Mouse (Mus musculus): ENCODE results near the gene Mov10l1. TPM values are rescaled to one million over a fixed set of nuclear protein-coding genes. Genes with fewer than 3 reads are reported as not detected.
A peak's percentile ranks its signal among the peaks of the same experiment; 100 is the strongest.

Gene Mov10l1
- polyA plus RNA-seq, 1 experiment from 2014 or later: not detected

GRCm38 (mm10) chr15:89058736-89059135 is 76.0 kb downstream of the Mov10l1 start:
- Histone ChIP-seq H3K27me3 (replicated peaks; ENCODE audit: control insufficient read depth, insufficient read depth, low read length) (no peaks in the 10 kb centered on the region), H3K4me1 (replicated peaks; ENCODE audit: control insufficient read depth, insufficient read depth, low read length) (peaks cover 15% of the 10 kb centered on the region), H3K27ac (ENCODE audit: low read length) (no peak overlapping the region), H3K9me3 (ENCODE audit: control insufficient read depth, low read length) (no peaks in the 10 kb centered on the region), H3K9ac (replicated peaks; ENCODE audit: low read depth, low read length) (peak overlapping the region; percentile 82; the same call in 1 of the 2 replicates), H3K36me3 (ENCODE audit: control insufficient read depth, insufficient read depth) (no peaks in the 10 kb centered on the region), H3K4me3 (replicated peaks; ENCODE audit: low read length) (peak overlapping the region; percentile 69), H3K4me2 (ENCODE audit: low read length) (peak overlapping the region; percentile 94)
- no peak for ATAC-seq
- 27% methylated on average over 6 of the region's 6 CpGs for WGBS

GRCm38 (mm10) chr15:89059161-89059931 is 76.6 kb downstream of the Mov10l1 start, which contains the start of gene Panx2:
Gene Panx2, plus strand, starts transcription at chr15:89059734.
- Histone ChIP-seq H3K4me2 (ENCODE audit: low read length) (peak within 1 kb of the TSS; percentile 94), H3K9ac (replicated peaks; ENCODE audit: low read depth, low read length) (peak within 1 kb of the TSS; percentile 82), H3K4me3 (replicated peaks; ENCODE audit: low read length) (peak within 1 kb of the TSS; percentile 69), H3K4me1 (replicated peaks; ENCODE audit: control insufficient read depth, insufficient read depth, low read length) (peaks cover 15% of the 10 kb centered on the region), H3K27me3 (replicated peaks; ENCODE audit: control insufficient read depth, insufficient read depth, low read length) (no peaks in the 10 kb centered on the region), H3K9me3 (ENCODE audit: control insufficient read depth, low read length) (no peaks in the 10 kb centered on the region), H3K36me3 (ENCODE audit: control insufficient read depth, insufficient read depth) (no peaks in the 10 kb centered on the region), H3K27ac (ENCODE audit: low read length) (peak within 1 kb of the TSS; percentile 37; the same call in 1 of the 2 replicates)
- under 1% methylated on average over 38 of the region's 57 CpGs for WGBS
- peak; percentile 34 for ATAC-seq

- H3K27ac ChIP-seq (ENCODE audit: low read length): peak overlapping the region; percentile 37; the same call in 1 of the 2 replicates
- no peaks in the 10 kb centered on the region for H3K36me3 ChIP-seq (ENCODE audit: control insufficient read depth, insufficient read depth)
- ATAC-seq: peak; percentile 36
- peak overlapping the region; percentile 82 for H3K9ac ChIP-seq (replicated peaks; ENCODE audit: low read depth, low read length)
- peak overlapping the region; percentile 94 for H3K4me2 ChIP-seq (ENCODE audit: low read length)
- H3K4me1 ChIP-seq (replicated peaks; ENCODE audit: control insufficient read depth, insufficient read depth, low read length): peaks cover 15% of the 10 kb centered on the region
- WGBS: 1% methylated on average over 40 of the region's 48 CpGs
- no peaks in the 10 kb centered on the region for H3K27me3 ChIP-seq (replicated peaks; ENCODE audit: control insufficient read depth, insufficient read depth, low read length)
- H3K4me3 ChIP-seq (replicated peaks; ENCODE audit: low read length): peak overlapping the region; percentile 69
- no peaks in the 10 kb centered on the region for H3K9me3 ChIP-seq (ENCODE audit: control insufficient read depth, low read length)
Measured at GRCm38 (mm10) chr15:89060032-89060681, 77.4 kb downstream of the Mov10l1 start.

- no peaks in the 10 kb centered on the region for H3K9me3 ChIP-seq (ENCODE audit: control insufficient read depth, low read length)
- H3K4me3 ChIP-seq (replicated peaks; ENCODE audit: low read length): peak overlapping the region; percentile 69
- H3K4me2 ChIP-seq (ENCODE audit: low read length): peak overlapping the region; percentile 94
- H3K4me1 ChIP-seq (replicated peaks; ENCODE audit: control insufficient read depth, insufficient read depth, low read length): peaks cover 15% of the 10 kb centered on the region
- H3K36me3 ChIP-seq (ENCODE audit: control insufficient read depth, insufficient read depth): no peaks in the 10 kb centered on the region
- 92% methylated on average over 12 of the region's 12 CpGs for WGBS
- 0 out of 2 replicates have a peak overlapping the region, but pooled peaks have one; percentile 0 for H3K9ac ChIP-seq (replicated peaks; ENCODE audit: low read depth, low read length)
- no peak overlapping the region for H3K27ac ChIP-seq (ENCODE audit: low read length)
- ATAC-seq: peak; percentile 19; the same call in 1 of the 2 replicates
- no peaks in the 10 kb centered on the region for H3K27me3 ChIP-seq (replicated peaks; ENCODE audit: control insufficient read depth, insufficient read depth, low read length)
Measured at GRCm38 (mm10) chr15:89060811-89061460, 78.2 kb downstream of the Mov10l1 start.

GRCm38 (mm10) chr15:89061761-89062517 is 79.2 kb downstream of the Mov10l1 start:
- 87% methylated on average over 6 of the region's 6 CpGs for WGBS
- Histone ChIP-seq H3K9me3 (ENCODE audit: control insufficient read depth, low read length) (no peaks in the 10 kb centered on the region), H3K4me3 (replicated peaks; ENCODE audit: low read length) (no peak overlapping the region), H3K4me1 (replicated peaks; ENCODE audit: control insufficient read depth, insufficient read depth, low read length) (peaks cover 15% of the 10 kb centered on the region), H3K4me2 (ENCODE audit: low read length) (no peak overlapping the region), H3K27ac (ENCODE audit: low read length) (no peak overlapping the region), H3K27me3 (replicated peaks; ENCODE audit: control insufficient read depth, insufficient read depth, low read length) (no peaks in the 10 kb centered on the region), H3K9ac (replicated peaks; ENCODE audit: low read depth, low read length) (no peak overlapping the region), H3K36me3 (ENCODE audit: control insufficient read depth, insufficient read depth) (no peaks in the 10 kb centered on the region)
- ATAC-seq: no peak

GRCm38 (mm10) chr15:89062518-89062910 is 79.8 kb downstream of the Mov10l1 start:
- H3K27me3 ChIP-seq (replicated peaks; ENCODE audit: control insufficient read depth, insufficient read depth, low read length): no peaks in the 10 kb centered on the region
- WGBS: 93% methylated on average over 5 of the region's 5 CpGs
- ATAC-seq: no peak

GRCm38 (mm10) chr15:89063001-89063400 is 80.3 kb downstream of the Mov10l1 start:
- no peak overlapping the region for H3K4me2 ChIP-seq (ENCODE audit: low read length)
- ATAC-seq: no peak
- no peaks in the 10 kb centered on the region for H3K9me3 ChIP-seq (ENCODE audit: control insufficient read depth, low read length)
- H3K27me3 ChIP-seq (replicated peaks; ENCODE audit: control insufficient read depth, insufficient read depth, low read length): 0 out of 2 replicates have a peak, but pooled peaks cover 1% of the 10 kb centered on the region
- H3K4me1 ChIP-seq (replicated peaks; ENCODE audit: control insufficient read depth, insufficient read depth, low read length): peaks cover 15% of the 10 kb centered on the region
- no peak overlapping the region for H3K4me3 ChIP-seq (replicated peaks; ENCODE audit: low read length)
- H3K27ac ChIP-seq (ENCODE audit: low read length): no peak overlapping the region
- no peak overlapping the region for H3K9ac ChIP-seq (replicated peaks; ENCODE audit: low read depth, low read length)
- H3K36me3 ChIP-seq (ENCODE audit: control insufficient read depth, insufficient read depth): no peaks in the 10 kb centered on the region
- WGBS: 90% methylated on average over 7 of the region's 7 CpGs

More at GRCm38 (mm10) chr15:89062518-89062910, 79.8 kb downstream of the Mov10l1 start:
- Histone ChIP-seq H3K4me3 (replicated peaks; ENCODE audit: low read length) (no peak overlapping the region), H3K4me2 (ENCODE audit: low read length) (no peak overlapping the region), H3K27ac (ENCODE audit: low read length) (no peak overlapping the region), H3K9me3 (ENCODE audit: control insufficient read depth, low read length) (no peaks in the 10 kb centered on the region), H3K4me1 (replicated peaks; ENCODE audit: control insufficient read depth, insufficient read depth, low read length) (peaks cover 15% of the 10 kb centered on the region), H3K9ac (replicated peaks; ENCODE audit: low read depth, low read length) (no peak overlapping the region), H3K36me3 (ENCODE audit: control insufficient read depth, insufficient read depth) (no peaks in the 10 kb centered on the region)

- no peaks in the 10 kb centered on the region for H3K36me3 ChIP-seq (ENCODE audit: control insufficient read depth, insufficient read depth)
- H3K9me3 ChIP-seq (ENCODE audit: control insufficient read depth, low read length): no peaks in the 10 kb centered on the region
- no peak overlapping the region for H3K4me2 ChIP-seq (ENCODE audit: low read length)
- no peak overlapping the region for H3K9ac ChIP-seq (replicated peaks; ENCODE audit: low read depth, low read length)
- peaks cover 2% of the 10 kb centered on the region; the same call in 1 of the 2 replicates for H3K27me3 ChIP-seq (replicated peaks; ENCODE audit: control insufficient read depth, insufficient read depth, low read length)
- 69% methylated on average over 6 of the region's 6 CpGs for WGBS
- peaks cover 15% of the 10 kb centered on the region for H3K4me1 ChIP-seq (replicated peaks; ENCODE audit: control insufficient read depth, insufficient read depth, low read length)
- no peak for ATAC-seq
- no peak overlapping the region for H3K27ac ChIP-seq (ENCODE audit: low read length)
- H3K4me3 ChIP-seq (replicated peaks; ENCODE audit: low read length): no peak overlapping the region
Measured at GRCm38 (mm10) chr15:89063536-89063935, 80.8 kb downstream of the Mov10l1 start.

Measured in forebrain, embryonic 16.5 days (tissue).